Mouse (Mus musculus) megakaryocyte, embryonic 14.5 days (primary cell): ENCODE results near the gene Prlr. TPM values are rescaled to one million over a fixed set of nuclear protein-coding genes. Genes with fewer than 3 reads are reported as not detected.

Experiments used
- H3K27me3 ChIP-seq: replicated peaks from 2 replicates; pipeline ENCODE3; 2012; ENCODE audit warnings: inconsistent platforms
- H3K36me3 ChIP-seq: replicated peaks from 2 replicates; pipeline ENCODE3; 2012; ENCODE audit warnings: low read length, inconsistent platforms, mixed read lengths
- H3K4me1 ChIP-seq: 2 replicates; pipeline ENCODE4 v1.6.1; 2012; ENCODE audit warnings: inconsistent platforms
- H3K4me3 ChIP-seq: replicated peaks from 2 replicates; pipeline ENCODE3; 2012; ENCODE audit warnings: moderate library complexity, mild to moderate bottlenecking, inconsistent platforms
- H3K9me3 ChIP-seq: 2 replicates; pipeline ENCODE4 v1.6.1; 2012; ENCODE audit warnings: inconsistent platforms
- FLI1 ChIP-seq: IDR thresholded peaks from 2 replicates; pipeline ENCODE4 v1.6.1; 2012; ENCODE audit warnings: low read length, inconsistent platforms, mixed read lengths
- GATA1 ChIP-seq: IDR thresholded peaks from 3 replicates; pipeline ENCODE4 v1.6.1; 2012; ENCODE audit warnings: mixed read lengths, low read length, inconsistent platforms, borderline replicate concordance
- polyA plus RNA-seq: library from polyadenylated mRNA; stranded (reverse); fragments of >175 nt; gene quantifications from 2 replicates; pipeline ENCODE4 v1.2.3, GENCODE M21; 2012; ENCODE audit warnings: low replicate concordance; ENCODE audit not compliant: insufficient read depth

Prlr gene
- polyA plus RNA-seq, 1 experiment = not detected

- H3K27me3 ChIP-seq = peaks cover 16% of the 10 kb centered on the region
- peaks cover 10% of the 10 kb centered on the region; the same call in 1 of the 2 replicates for H3K4me1 ChIP-seq
- TF ChIP-seq FLI1 = no peak
- TF ChIP-seq GATA1 = no peak
- no peaks in the 10 kb centered on the region for H3K36me3 ChIP-seq
- peaks cover 13% of the 10 kb centered on the region; the same call in 1 of the 2 replicates for H3K9me3 ChIP-seq
- no peak overlapping the region for H3K4me3 ChIP-seq
Measured at GRCm38 (mm10) chr15:10180694-10181093, 3.7 kb downstream of the Prlr start.

GRCm38 (mm10) chr15:10192101-10192630 lies 15.1 kb downstream of the Prlr start:
- Histone ChIP-seq H3K27me3 (no peaks in the 10 kb centered on the region), H3K9me3 (0 out of 2 replicates have a peak, but pooled peaks cover 3% of the 10 kb centered on the region), H3K36me3 (no peaks in the 10 kb centered on the region), H3K4me1 (no peaks in the 10 kb centered on the region), H3K4me3 (no peak overlapping the region)
- TF ChIP-seq GATA1 (no peak), FLI1 (no peak)

GRCm38 (mm10) chr15:10200991-10201390 lies 24.0 kb downstream of the Prlr start:
- Histone ChIP-seq H3K4me1 (no peaks in the 10 kb centered on the region), H3K9me3 (no peaks in the 10 kb centered on the region), H3K4me3 (no peak overlapping the region), H3K36me3 (no peaks in the 10 kb centered on the region), H3K27me3 (no peaks in the 10 kb centered on the region)
- TF ChIP-seq FLI1 (no peak), GATA1 (no peak)

GRCm38 (mm10) chr15:10202504-10203302 lies 25.7 kb downstream of the Prlr start:
- TF ChIP-seq GATA1 = no peak
- TF ChIP-seq FLI1 = no peak
- Histone ChIP-seq H3K4me3 (no peak overlapping the region), H3K9me3 (no peaks in the 10 kb centered on the region), H3K4me1 (no peaks in the 10 kb centered on the region), H3K36me3 (no peaks in the 10 kb centered on the region), H3K27me3 (no peaks in the 10 kb centered on the region)

GRCm38 (mm10) chr15:10210261-10210770 lies 33.3 kb downstream of the Prlr start:
- Histone ChIP-seq H3K9me3 (no peaks in the 10 kb centered on the region), H3K36me3 (no peaks in the 10 kb centered on the region), H3K4me1 (peaks cover 12% of the 10 kb centered on the region), H3K27me3 (no peaks in the 10 kb centered on the region), H3K4me3 (peak overlapping the region; percentile 9)
- TF ChIP-seq GATA1 (no peak), FLI1 (no peak)

- Histone ChIP-seq H3K36me3 (no peaks in the 10 kb centered on the region), H3K4me3 (no peak overlapping the region), H3K9me3 (no peaks in the 10 kb centered on the region), H3K4me1 (peaks cover 12% of the 10 kb centered on the region), H3K27me3 (no peaks in the 10 kb centered on the region)
- no peak for TF ChIP-seq FLI1
- TF ChIP-seq GATA1 = no peak
Measured at GRCm38 (mm10) chr15:10211992-10212391, 35.0 kb downstream of the Prlr start.

- Histone ChIP-seq H3K36me3 (no peaks in the 10 kb centered on the region), H3K27me3 (no peaks in the 10 kb centered on the region), H3K4me3 (no peak overlapping the region), H3K9me3 (no peaks in the 10 kb centered on the region), H3K4me1 (peaks cover 12% of the 10 kb centered on the region)
- no peak for TF ChIP-seq FLI1
- no peak for TF ChIP-seq GATA1
Measured at GRCm38 (mm10) chr15:10213213-10213612, 36.2 kb downstream of the Prlr start.

GRCm38 (mm10) chr15:10213710-10214109 lies 36.7 kb downstream of the Prlr start:
- TF ChIP-seq GATA1 = no peak
- TF ChIP-seq FLI1 = no peak

GRCm38 (mm10) chr15:10215719-10216118 lies 38.7 kb downstream of the Prlr start:
- no peak for TF ChIP-seq FLI1
- Histone ChIP-seq H3K36me3 (no peaks in the 10 kb centered on the region), H3K4me3 (no peak overlapping the region), H3K27me3 (no peaks in the 10 kb centered on the region), H3K9me3 (no peaks in the 10 kb centered on the region), H3K4me1 (peaks cover 5% of the 10 kb centered on the region)

More at GRCm38 (mm10) chr15:10213710-10214109, 36.7 kb downstream of the Prlr start:
- no peaks in the 10 kb centered on the region for H3K27me3 ChIP-seq
- H3K9me3 ChIP-seq = no peaks in the 10 kb centered on the region
- H3K4me3 ChIP-seq = no peak overlapping the region
- no peaks in the 10 kb centered on the region for H3K36me3 ChIP-seq
- peaks cover 12% of the 10 kb centered on the region for H3K4me1 ChIP-seq

GRCm38 (mm10) chr15:10216189-10216588 lies 39.2 kb downstream of the Prlr start:
- Histone ChIP-seq H3K9me3 (no peaks in the 10 kb centered on the region), H3K36me3 (no peaks in the 10 kb centered on the region), H3K4me1 (0 out of 2 replicates have a peak, but pooled peaks cover 3% of the 10 kb centered on the region), H3K4me3 (no peak overlapping the region), H3K27me3 (no peaks in the 10 kb centered on the region)
- no peak for TF ChIP-seq GATA1
- no peak for TF ChIP-seq FLI1
